Mouse (Mus musculus) forebrain, embryonic 16.5 days (tissue): ENCODE results near the gene Itgb5. TPM values are rescaled to one million over a fixed set of nuclear protein-coding genes. Genes with fewer than 3 reads are reported as not detected.

Experiments used
- ATAC-seq: fragments of 200-750 bp; cut with Nextera tagmentation; 2 replicates; pipeline ENCODE4 v1.8.0; 2017; ENCODE audit warnings: mild to moderate bottlenecking, moderate library complexity
- H3K27ac ChIP-seq: fragments of 300-500 bp; sonication (generic); 2 replicates; pipeline ENCODE4 v1.5.1; 2014; ENCODE audit warnings: low read length, control low read depth
- H3K27me3 ChIP-seq: fragments of 300-500 bp; sonication (generic); replicated peaks from 2 replicates; pipeline ENCODE4 v1.6.1; 2014; ENCODE audit warnings: low read length; ENCODE audit not compliant: control insufficient read depth, insufficient read depth
- H3K36me3 ChIP-seq: fragments of 300-500 bp; sonication (generic); 2 replicates; pipeline ENCODE4 v1.6.1; 2014; ENCODE audit not compliant: control insufficient read depth, insufficient read depth
- H3K4me1 ChIP-seq: fragments of 300-500 bp; sonication (generic); replicated peaks from 2 replicates; pipeline ENCODE4 v1.6.1; 2014; ENCODE audit warnings: low read length; ENCODE audit not compliant: control insufficient read depth, insufficient read depth
- H3K4me2 ChIP-seq: fragments of 300-500 bp; sonication (generic); 2 replicates; pipeline ENCODE4 v1.6.1; 2014; ENCODE audit warnings: mild to moderate bottlenecking, low read length, control low read depth
- H3K4me3 ChIP-seq: fragments of 300-500 bp; sonication (generic); replicated peaks from 2 replicates; pipeline ENCODE4 v1.5.1; 2014; ENCODE audit warnings: mild to moderate bottlenecking, low read length, control low read depth
- H3K9ac ChIP-seq: fragments of 300-500 bp; sonication (generic); replicated peaks from 2 replicates; pipeline ENCODE4 v1.6.1; 2014; ENCODE audit warnings: low read depth, low read length, control low read depth
- H3K9me3 ChIP-seq: fragments of 300-500 bp; sonication (generic); 2 replicates; pipeline ENCODE4 v1.6.1; 2016; ENCODE audit warnings: low read length; ENCODE audit not compliant: control insufficient read depth
- WGBS: fragments of 180-500 bp; shearing (Covaris S2); extraction: QIAGEN DNeasy Blood & Tissue Kit; methylation state at CpG from one replicate; pipeline ENCODE4 v1.1.7; 2014; 5-methylcytosine and 5-hydroxymethylcytosine counted together
- polyA plus RNA-seq: library from polyadenylated mRNA; unstranded; fragments of >200 nt; fragmentation: Nextera tagmentation; extraction: Ambion mirVana; gene quantifications from 2 replicates; pipeline ENCODE4 v1.2.1, GENCODE M21; 2015

Gene Itgb5
- polyA plus RNA-seq, 1 experiment from 2014 or later: 7.7 TPM

DNA sequence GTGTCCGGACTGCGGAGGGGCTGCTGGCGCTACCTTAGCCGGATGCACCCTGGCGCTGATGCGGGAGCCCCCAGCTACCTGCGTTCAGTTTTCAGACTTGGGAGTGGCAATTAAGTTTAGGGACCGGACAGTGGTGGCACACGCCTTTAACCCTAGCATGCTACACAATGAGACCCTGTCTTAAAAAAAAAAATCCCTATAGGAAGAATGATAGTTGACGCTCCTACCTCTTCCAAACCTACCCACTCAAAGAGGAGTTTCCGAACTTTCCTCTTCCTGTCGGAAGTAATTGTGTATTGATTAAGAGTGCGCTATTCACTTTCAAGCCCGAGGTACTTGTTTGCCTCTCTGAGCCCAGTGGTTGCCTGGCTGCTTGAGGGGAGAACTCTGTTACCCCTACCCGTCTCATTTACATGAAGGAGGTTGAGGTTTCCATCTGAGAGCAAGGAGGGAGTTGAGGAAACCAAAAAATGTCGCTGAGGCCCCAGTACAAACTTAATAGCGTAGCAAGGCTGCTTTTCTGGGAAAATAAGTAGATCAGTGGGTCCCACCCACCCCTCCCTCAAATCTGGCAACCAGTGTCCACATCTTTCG, 1.1 kb downstream of the Itgb5 start:
- peaks cover 29% of the 10 kb centered on the region for H3K27me3 ChIP-seq
- peak overlapping the region; percentile 70 for H3K9ac ChIP-seq
- H3K4me1 ChIP-seq: peaks cover 32% of the 10 kb centered on the region
- ATAC-seq: no peak
- 4% methylated on average over 18 of the region's 18 CpGs for WGBS
- peak overlapping the region; percentile 69 for H3K4me3 ChIP-seq
- no peak overlapping the region for H3K27ac ChIP-seq
- H3K36me3 ChIP-seq: no peaks in the 10 kb centered on the region
- peak overlapping the region; percentile 99 for H3K4me2 ChIP-seq
- H3K9me3 ChIP-seq: no peaks in the 10 kb centered on the region

DNA sequence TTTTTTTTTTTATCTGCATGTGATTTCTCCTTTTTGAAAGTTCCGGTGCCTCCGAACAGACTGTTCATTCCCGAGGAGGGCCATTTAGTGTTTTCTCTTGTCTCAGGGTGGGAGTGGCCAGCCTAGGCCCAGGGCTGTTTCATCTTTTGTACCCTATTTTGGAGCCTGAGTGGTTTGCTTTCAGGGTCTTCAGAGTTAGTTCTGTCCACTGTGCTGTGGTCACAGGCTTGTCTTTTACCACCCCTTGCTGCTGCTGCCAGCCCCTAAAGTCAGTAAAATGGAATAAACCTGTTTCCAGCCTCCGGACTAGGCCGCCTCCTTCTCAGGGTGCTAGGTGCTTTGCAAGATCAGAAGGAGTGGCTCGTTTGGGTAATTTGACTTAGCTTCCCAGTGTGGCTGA, 2.6 kb downstream of the Itgb5 start:
- H3K4me2 ChIP-seq: no peak overlapping the region
- H3K27ac ChIP-seq: no peak overlapping the region
- H3K4me1 ChIP-seq: peaks cover 32% of the 10 kb centered on the region
- ATAC-seq: no peak
- no peaks in the 10 kb centered on the region for H3K9me3 ChIP-seq
- no peaks in the 10 kb centered on the region for H3K36me3 ChIP-seq
- 46% methylated on average over 6 of the region's 6 CpGs for WGBS
- H3K4me3 ChIP-seq: no peak overlapping the region
- H3K9ac ChIP-seq: no peak overlapping the region
- H3K27me3 ChIP-seq: peaks cover 29% of the 10 kb centered on the region

DNA sequence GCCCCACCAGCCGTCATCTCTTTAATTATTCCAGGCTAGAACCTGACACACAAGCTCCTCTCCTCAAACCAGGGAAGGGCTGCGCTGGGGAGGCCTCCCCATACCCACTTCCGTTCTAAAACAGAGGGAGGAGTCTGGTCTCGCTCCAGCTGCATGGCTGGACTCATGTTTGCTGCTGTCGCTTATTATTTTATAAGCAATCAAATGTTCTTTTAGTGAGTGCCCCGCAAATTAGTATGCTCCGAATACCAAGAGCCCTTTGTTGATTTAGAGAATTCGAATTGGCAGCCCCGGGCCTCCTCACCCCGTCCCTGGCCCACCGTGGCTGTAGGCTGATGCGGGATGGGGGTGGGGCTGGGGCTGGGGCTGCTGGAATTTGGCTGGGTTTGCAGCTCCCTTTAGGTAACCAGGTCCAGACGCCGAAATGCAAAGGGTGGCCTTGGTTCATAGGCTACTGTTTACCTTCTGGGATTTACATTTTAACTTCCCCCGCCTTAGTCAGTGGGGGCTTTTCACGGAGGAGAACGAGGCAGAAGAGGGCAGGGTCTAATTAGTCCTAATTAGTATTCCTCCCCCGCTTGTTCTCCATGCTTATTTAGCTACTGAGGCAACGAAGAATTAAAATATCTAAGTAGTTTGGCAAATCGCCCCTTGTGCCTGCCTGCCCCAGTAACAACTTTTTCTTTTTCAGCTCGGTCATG, 3.4 kb downstream of the Itgb5 start:
- H3K4me3 ChIP-seq: peak overlapping the region; percentile 13; the same call in 1 of the 2 replicates
- peaks cover 26% of the 10 kb centered on the region for H3K27me3 ChIP-seq

DNA sequence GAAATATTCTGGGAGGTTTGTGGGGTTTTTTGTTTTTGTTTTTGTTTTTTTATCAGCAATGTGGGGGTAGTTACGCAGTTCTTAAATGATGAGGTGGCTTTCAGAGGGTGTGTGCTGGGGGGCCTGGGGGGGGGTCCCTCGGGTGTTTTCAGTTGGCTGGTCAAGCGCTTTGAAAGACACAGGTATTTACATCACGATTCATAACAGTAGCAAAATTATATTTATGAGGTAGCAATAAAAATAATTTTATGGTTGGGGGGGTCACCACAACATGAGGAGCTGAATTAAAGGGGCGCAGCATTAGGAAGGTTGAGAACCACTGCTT, 3.9 kb downstream of the Itgb5 start:
- H3K4me1 ChIP-seq: peaks cover 32% of the 10 kb centered on the region
- H3K27ac ChIP-seq: no peak overlapping the region
- H3K4me3 ChIP-seq: no peak overlapping the region
- H3K36me3 ChIP-seq: no peaks in the 10 kb centered on the region
- no peaks in the 10 kb centered on the region for H3K9me3 ChIP-seq
- 3% methylated on average over 5 of the region's 5 CpGs for WGBS
- peaks cover 22% of the 10 kb centered on the region for H3K27me3 ChIP-seq
- H3K4me2 ChIP-seq: peak overlapping the region; percentile 43
- ATAC-seq: no peak
- no peak overlapping the region for H3K9ac ChIP-seq

More for the DNA sequence above, 3.4 kb downstream of the Itgb5 start:
- no peaks in the 10 kb centered on the region for H3K36me3 ChIP-seq
- H3K4me2 ChIP-seq: peak overlapping the region; percentile 43
- H3K27ac ChIP-seq: peak overlapping the region; percentile 9; the same call in 1 of the 2 replicates
- H3K9me3 ChIP-seq: no peaks in the 10 kb centered on the region
- 2% methylated on average over 21 of the region's 21 CpGs for WGBS
- ATAC-seq: peak; percentile 72
- H3K9ac ChIP-seq: no peak overlapping the region
- peaks cover 32% of the 10 kb centered on the region for H3K4me1 ChIP-seq

DNA sequence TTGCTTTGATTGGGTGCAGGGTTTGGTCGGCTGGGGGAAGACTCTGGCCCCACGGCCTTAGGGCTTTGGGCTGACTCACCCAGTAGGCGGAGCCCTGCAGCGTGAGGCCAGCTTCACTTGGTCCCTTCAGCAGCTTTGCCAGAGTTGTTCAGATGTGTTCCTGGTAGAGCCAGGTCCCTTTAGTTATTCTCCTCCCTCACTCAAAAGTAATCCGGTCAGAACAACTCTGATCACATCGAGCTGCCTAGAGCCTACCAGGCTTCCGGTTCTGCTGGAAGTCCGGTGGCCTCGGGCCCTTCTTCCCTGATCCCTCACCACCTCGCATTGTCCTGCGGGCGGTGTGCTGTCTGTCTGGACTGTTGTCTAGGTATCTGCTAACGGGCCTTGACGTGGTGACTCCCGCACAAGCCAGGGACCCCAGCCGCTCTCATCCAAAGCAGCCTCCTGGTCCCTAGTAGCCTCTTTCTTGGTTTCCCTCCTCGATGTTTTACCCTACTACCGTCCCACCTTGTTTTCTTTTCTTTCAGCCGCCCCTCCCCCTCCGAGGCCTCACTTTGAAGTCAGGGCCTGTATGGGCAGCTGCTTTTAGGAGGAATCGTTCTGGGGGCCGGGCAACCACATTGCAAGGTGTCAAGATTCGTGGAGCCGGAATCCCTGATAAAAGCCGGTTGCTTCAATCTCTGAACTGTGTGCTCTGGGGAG, 4.5 kb downstream of the Itgb5 start:
- Histone ChIP-seq H3K27me3 (peaks cover 21% of the 10 kb centered on the region), H3K4me1 (peaks cover 32% of the 10 kb centered on the region), H3K9me3 (no peaks in the 10 kb centered on the region), H3K4me3 (no peak overlapping the region), H3K4me2 (peak overlapping the region; percentile 43), H3K9ac (no peak overlapping the region), H3K36me3 (no peaks in the 10 kb centered on the region), H3K27ac (no peak overlapping the region)
- WGBS: 3% methylated on average over 25 of the region's 25 CpGs
- ATAC-seq: peak; percentile 26; the same call in 1 of the 2 replicates

DNA sequence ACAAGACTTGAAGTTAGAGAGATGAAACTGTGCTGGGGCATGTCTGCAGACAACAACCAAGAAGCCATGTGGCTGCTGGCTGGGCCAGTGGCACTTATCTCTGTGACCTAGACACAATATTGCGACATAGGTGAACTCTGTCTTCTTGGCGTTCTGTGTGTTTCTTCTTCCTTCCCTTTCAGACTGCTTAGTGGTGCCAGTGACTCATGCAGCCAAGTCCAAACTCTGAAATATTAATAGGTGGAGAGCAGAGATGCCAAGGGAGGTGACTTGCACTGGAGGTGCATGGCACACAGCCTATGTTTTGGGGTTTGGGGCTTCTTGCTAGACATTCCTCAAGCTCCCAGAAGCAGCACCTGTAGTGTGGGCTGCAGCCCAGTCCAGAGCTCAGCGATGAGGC, 7.2 kb downstream of the Itgb5 start:
- ATAC-seq: no peak
- H3K4me1 ChIP-seq: peaks cover 21% of the 10 kb centered on the region
- H3K27me3 ChIP-seq: peaks cover 9% of the 10 kb centered on the region
- H3K9ac ChIP-seq: no peak overlapping the region
- no peak overlapping the region for H3K27ac ChIP-seq
- WGBS: 89% methylated on average over 3 of the region's 3 CpGs
- no peaks in the 10 kb centered on the region for H3K9me3 ChIP-seq
- no peak overlapping the region for H3K4me2 ChIP-seq
- no peak overlapping the region for H3K4me3 ChIP-seq
- no peaks in the 10 kb centered on the region for H3K36me3 ChIP-seq

DNA sequence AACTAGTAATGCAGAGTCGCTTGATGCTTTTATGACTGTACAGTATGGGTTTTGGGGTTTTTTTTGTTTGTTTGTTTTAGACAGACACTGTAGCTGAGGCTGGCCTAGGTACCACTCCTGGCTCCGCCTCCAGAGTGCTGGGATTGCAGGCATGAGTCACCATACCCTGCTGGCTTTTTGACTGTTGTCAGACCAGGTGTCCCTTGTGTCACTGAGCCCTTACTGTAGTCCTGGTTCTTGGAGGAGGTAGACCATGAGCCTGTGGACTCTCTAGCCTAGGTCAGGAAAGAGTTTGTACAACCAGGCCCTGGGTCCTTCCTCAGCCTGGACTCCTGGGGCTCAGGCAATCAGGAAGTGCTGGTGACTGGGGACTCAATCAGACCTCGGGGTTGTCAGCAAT, 7.7 kb downstream of the Itgb5 start:
- no peak for ATAC-seq
- 74% methylated on average over 3 of the region's 3 CpGs for WGBS
- no peaks in the 10 kb centered on the region for H3K9me3 ChIP-seq
- H3K4me2 ChIP-seq: no peak overlapping the region
- no peak overlapping the region for H3K9ac ChIP-seq
- peaks cover 7% of the 10 kb centered on the region for H3K27me3 ChIP-seq
- no peak overlapping the region for H3K4me3 ChIP-seq
- no peak overlapping the region for H3K27ac ChIP-seq
- H3K4me1 ChIP-seq: peaks cover 21% of the 10 kb centered on the region
- H3K36me3 ChIP-seq: no peaks in the 10 kb centered on the region

DNA sequence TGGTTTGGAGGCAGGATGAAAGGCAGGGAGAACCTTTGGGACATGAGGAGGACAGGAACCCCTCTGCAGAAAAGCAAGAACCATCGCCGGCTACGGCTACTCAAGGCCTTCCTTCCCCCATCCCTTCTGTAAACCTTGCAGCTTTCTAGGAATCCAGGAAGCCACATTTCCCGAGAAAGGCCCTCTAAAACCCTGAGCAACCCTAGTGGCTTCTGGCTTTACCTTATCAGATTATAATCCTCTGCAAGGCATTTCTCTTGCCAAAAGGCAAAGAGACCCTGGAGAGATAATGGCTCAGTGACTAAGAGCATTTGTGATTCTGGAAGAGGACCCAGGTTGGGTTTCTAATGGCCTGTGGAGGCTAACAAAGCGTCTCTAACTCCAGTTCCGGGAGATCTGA, 11.2 kb downstream of the Itgb5 start:
- WGBS: 75% methylated on average over 6 of the region's 6 CpGs
- H3K27me3 ChIP-seq: no peaks in the 10 kb centered on the region
- no peak for ATAC-seq
- H3K9ac ChIP-seq: no peak overlapping the region
- no peak overlapping the region for H3K27ac ChIP-seq
- H3K36me3 ChIP-seq: no peaks in the 10 kb centered on the region
- no peak overlapping the region for H3K4me2 ChIP-seq
- H3K4me1 ChIP-seq: no peaks in the 10 kb centered on the region
- H3K9me3 ChIP-seq: no peaks in the 10 kb centered on the region
- H3K4me3 ChIP-seq: no peak overlapping the region

DNA sequence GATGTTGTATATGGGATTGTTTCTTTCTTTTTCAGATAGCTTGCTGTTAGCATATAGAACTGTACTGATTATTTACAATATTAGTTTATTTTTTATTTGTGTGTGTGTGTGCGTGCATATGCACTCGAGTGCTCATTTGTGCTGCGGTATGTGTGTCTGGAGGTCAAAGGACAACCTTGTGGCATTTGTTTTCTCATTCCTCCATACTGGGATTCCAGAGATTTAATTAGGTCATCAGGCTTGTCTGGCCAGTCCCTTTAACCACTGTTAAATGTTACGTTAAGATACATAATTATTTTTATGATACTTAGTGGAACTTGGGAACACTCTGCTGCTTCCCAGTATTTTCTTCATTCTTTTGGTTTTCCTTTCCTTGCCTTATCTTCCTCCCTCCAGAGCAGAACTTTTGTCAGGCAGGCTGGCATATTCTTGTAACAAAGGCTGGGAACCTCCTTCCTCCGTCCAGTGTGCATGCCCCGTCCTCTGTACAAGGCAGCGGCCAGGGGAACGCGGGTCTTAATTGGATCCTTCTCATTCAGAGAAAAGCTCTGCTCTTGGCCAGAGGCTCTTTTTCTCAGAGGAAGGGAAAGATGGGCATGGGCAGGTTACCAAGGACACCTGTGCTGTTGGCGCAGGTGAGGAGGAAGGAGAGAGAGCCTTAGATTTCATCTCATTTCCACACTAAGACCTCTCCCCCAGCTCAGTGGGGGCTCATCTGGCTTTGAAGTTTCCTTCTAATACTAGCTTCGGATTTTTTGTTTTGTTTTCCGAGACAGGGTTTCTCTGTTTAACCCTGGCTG, 12.8 kb downstream of the Itgb5 start:
- ATAC-seq: no peak
- Histone ChIP-seq H3K27ac (no peak overlapping the region), H3K36me3 (no peaks in the 10 kb centered on the region), H3K4me3 (no peak overlapping the region), H3K4me2 (no peak overlapping the region), H3K4me1 (no peaks in the 10 kb centered on the region), H3K9ac (no peak overlapping the region), H3K27me3 (no peaks in the 10 kb centered on the region), H3K9me3 (no peaks in the 10 kb centered on the region)
- WGBS: 28% methylated on average over 12 of the region's 12 CpGs
